Mouse (Mus musculus): ENCODE measurements around the gene L1cam.

Gene L1cam

DNA sequence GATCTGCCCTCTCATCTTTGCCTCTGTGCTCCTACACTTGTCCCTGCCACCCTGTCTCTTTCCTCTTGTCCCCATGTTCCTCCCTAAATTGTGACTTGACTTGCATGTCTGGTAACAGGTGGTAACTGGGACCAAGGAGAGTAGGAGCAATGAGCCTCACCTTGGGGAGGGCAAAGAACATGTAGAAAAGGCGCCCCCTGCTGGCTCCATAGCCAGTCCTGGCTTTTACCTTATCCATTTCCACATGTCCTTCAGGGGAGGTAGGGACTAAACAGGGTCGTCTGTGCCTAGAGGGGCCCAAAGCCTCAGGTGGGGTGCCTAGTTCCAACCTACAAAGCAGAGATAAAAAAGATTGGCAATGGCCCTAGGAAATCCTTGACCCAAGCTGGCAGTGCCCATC is at the start of gene L1cam:
Gene L1cam, minus strand, starts transcription at position 387 of the 400 bp plus-strand sequence.
- no peak for DNase-seq (ENCODE audit: low read depth, low spot score)

DNA sequence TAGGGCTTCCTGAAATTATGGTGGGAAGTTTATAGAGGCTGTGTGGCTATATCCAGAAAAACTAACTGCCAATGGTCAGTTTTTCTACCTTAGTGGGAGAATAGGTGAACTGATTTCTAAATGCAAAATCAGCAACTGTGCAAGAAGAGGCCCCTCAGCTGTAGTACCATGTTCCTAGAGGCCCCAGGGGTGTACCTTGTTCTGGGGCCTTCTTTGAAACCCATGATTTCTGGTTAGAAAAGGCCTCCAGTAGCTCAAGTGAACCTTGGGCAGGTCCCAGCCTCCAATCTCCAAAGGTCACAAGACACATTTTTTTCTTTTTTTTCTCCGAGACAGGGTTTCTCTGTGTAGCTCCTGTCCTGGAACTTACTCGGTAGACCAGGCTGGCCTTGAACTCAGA is 46.4 kb upstream of the L1cam start:
- no peak for DNase-seq (ENCODE audit: low read depth, low spot score)

DNA sequence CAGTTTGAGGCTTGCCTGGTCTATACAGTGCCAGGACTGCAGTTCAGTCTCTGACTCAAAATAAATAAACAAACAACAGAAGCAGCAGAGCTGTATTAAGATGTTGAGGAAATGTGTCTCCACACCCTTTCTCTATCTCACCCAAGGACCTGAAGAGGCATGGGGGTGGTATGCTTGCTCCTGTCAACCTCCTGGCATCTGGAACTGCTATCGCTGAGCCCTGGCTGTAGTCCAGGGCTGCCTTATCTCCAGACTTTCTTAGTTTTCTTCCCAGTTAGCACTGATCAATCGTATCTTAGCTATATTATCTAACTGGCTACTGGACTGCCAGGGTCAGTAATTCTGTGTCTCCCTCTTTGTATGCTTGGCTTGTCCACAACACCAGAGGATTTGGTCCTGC is 46.0 kb upstream of the L1cam start:
- DNase-seq (ENCODE audit: low read depth, low spot score), result no peak

DNA sequence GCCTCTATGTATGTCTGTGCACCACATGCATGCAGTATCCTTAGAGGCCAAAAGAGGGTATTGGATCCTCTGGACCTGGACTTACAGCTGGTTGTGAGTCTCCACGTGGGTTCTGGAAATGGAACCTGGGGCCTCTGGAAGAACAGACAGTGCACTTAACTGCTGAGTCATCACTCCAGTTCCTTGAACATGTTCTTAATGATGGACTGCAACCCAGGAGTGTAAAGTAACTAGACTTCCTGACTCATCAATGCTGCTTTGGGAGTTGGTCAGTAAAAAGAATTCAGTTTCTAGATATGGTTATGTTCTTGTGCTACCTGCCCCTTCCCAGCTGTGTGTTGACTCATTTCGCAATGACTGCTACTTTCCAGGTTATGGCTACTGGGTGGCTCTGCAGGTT is 36.0 kb upstream of the L1cam start:
- DNase-seq (ENCODE audit: low read depth, low spot score), result no peak

DNA sequence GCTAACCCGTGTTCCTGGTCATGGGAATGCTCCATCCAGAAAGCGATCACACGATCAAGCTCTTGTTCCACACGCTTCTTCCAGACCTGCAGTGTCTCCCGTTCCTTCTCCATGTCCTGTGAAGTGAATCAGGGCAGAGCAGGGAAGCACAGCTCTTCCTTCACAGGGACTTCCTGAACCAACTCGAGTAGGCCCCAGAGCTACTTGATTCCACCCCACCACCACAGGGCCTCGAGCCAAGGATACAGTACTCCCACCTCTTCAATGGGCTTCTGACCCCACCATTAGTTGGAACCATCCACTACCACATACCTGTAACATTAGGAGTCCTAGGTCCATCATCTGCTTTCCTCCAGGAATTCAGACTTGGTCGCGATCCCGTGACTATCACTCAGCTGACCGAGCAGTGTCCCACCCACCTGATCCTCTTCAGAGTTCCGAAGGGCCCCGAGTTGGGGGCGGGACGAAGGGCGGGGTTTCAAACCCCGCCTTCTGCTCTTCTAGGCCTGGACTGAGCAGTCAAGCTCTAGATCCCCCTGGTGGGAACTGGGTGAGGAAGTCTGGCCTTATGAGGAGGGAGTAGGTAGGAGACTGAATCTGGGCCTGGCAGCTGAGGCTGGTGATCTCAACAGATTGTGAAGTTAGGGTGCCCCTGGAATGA is 34.6 kb upstream of the L1cam start, which contains the start of gene Renbp:
Gene Renbp, minus strand, starts transcription at position 449 of the 661 bp plus-strand sequence.
- peak; percentile 47 for DNase-seq (ENCODE audit: low read depth, low spot score)

DNA sequence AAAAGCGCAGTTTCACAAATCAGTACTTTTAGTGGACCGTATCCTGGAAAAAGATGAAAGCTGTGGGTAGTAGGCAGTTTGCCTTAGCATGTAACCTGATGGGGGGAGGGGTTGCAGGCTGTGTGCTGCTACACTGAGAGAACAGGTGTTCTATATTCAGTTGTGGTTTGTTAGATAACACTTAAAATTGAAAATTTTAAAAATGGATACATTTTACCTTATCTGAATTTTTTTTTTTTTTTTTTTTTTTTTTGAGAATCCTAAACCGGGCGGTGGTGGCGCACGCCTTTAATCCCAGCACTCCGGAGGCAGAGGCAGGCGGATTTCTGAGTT is 26.6 kb upstream of the L1cam start:
- DNase-seq (ENCODE audit: low read depth, low spot score), result no peak

DNA sequence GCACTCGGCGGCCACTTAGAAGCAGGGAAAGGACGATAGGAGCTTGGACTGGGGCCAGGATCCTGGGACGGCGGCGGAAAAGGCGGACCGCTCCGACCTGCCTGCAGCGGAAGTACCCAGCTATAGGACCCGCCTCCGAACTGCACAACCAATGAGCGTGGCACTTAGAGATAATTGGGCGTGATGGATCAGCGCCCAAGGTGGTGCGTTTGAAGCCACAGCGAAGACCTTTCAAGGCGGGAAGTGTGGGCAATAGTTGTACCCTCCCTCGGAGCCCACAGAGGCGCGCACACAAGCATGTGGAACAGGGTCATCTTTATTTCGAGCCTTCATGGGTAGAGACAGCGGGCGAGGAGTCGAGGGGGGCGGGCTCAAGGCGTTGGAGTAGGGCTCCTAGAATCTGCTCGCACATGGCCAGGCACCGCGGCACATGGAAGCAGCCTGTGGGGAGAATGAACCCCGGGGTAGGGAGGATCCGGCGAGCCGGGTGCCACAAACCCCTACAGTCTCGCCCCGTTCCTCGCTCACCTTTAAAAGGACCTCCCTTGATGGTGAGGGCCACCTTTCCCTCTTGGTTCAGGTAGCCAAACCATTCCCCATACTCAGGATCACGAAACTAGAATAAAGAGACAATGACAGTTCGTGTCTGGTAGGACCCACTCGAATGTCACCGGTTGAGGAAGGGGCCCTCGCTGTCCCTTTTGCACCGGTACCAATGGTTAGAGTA is 26.1 kb upstream of the L1cam start, which contains the start of the genes Arhgap4 and Naa10:
Gene Arhgap4, minus strand, starts transcription at position 48 of the 727 bp plus-strand sequence.
Gene Naa10, minus strand, starts transcription at position 122 of the 727 bp plus-strand sequence.
- peak; percentile 75 for DNase-seq (ENCODE audit: low read depth, low spot score)

DNA sequence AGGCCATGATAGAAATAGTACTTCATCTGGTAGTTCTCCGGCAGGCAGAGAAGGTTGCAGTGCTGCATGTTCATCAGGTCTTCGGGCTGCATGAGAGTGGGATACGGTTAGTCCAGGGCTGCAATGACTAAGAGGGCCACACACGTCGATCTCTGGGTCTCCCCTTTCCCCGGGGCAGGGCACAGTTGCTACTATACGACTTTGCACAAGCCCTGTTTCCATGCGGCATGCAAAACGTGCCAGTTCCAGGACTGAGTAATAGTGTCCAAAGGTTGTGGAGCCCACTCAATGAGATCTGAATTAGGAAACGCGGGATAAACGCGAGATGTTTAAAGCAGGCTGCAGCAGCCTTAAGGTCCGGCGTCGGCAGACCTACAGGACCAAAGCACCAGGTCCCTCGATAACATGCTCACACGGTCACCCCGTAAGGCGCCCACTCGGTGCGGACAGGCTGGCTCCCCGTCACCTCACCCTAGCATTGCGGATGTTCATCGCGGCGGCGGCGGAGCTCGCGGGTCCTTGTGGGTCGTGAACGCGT is 25.4 kb upstream of the L1cam start:
- DNase-seq (ENCODE audit: low read depth, low spot score), result no peak

DNA sequence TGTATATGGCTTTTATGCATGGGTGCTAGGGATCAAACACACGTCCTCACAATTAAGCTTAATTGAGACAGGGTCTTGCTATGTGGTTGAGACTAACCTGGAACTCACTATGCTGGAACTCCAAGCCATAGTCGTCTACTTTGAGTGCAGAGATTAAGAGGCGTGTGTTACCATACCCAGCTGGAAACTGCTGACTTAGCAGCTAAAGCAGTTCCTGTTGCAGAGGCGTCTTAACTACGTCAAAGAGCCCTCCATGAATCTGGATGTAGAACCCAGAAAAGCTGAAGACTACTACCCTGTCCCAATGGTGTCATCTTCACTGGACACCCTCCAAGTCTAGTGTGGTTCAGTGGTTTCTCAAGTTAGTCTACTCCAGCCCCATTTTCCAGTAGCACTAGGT is 22.7 kb upstream of the L1cam start:
- DNase-seq (ENCODE audit: low read depth, low spot score), result no peak

DNA sequence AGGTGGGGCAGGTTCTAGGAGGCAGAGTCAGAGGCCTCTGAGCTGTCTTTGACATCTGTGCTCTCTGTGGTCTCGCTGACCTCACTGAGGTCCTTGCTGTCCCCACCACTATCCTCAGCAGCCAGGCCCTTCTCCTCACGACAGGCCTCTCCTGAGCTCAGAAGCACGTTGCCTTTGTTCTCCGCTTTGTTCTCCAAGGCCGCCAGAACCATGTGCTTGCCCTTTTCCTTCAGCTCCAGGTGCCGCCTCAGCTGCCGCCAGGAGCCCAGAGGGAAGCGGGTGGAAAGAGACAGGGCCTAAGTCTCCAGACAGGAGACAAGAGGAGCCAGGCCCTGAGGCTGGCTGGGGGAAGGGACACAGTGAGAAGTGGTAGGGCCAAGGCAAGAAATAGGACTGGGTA is 21.0 kb upstream of the L1cam start:
- no peak for DNase-seq (ENCODE audit: low read depth, low spot score)

DNA sequence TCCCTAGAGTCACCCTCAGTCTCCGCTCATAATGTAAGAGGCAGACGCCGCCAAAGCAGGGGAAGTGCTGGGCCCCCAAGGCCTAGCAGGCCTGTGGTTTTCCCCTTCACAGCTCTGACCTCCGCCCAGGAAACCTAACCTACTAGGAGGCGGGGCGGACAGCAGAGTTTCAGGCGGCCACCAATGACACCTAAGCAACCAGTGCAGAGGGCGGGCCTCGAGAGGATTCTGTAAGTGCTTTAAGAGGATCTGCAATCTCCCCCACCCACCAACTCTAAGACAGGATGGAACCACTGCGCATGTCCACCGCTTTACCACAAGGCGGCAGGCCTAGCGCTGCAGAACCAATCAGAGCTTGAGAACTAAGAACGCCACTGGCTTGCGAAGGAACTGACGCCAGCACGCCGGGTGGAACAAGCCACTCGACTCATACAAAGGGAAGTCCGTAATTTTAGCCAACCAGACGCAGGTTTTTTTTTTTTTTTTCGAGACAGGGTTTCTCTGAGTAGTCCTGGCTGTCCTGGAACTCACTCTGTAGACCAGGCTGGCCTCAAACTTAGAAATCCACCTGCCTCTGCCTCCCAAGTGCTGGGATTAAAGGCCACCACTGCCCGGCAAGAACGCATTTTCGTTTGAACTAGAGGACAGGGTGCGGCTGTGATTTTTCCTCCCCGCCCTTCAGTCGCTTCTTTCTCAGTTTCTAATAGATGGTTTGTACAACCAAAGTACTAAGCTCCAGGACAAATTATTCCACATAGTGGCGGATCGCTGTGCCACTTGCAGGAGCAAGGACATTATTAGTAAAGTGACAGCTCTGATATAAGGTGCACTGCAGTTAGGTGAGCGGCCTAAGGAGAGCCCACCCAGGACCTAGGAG is 19.2 kb upstream of the L1cam start:
- peak; percentile 86 for DNase-seq (ENCODE audit: low read depth, low spot score)

DNA sequence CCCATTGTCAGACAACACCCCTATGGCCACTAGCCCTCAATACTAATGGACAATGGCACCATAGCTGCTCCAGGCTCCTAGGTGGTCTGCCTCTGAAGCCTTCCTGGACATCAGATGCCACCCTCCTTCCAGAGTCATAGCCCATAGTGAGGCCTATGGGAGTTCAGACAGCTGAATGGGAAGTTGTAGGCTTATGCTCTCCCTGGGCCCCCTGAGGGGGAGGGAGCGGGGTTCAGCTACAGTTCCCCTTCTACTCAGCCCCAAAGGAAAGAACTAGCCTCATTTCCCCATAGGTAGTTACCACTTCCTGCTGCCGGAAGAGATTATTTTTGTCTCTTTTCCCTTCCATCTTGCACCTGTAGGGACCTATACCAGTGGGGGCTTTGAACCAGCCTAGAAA is 15.7 kb upstream of the L1cam start:
- DNase-seq (ENCODE audit: low read depth, low spot score), result no peak

DNA sequence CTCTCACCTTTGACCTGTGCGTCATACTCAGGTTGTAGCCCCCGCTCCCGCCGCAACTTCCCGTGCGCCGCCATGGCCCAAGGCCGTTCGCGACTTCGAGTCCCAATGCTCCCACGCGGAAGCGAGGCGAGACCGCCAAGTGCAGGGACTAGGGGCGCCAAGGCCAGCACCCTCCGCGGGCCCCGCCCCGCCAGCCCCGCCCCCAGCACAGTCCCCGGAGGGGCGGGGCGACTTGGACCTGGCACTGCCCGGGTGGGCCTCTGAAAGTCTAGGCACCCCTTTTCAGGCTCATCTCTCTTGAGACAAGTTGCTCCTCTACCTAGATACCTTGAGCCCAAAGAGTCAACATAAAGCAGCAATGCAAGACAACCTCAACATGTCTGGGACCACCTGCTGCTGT is 15.3 kb upstream of the L1cam start:
- DNase-seq (ENCODE audit: low read depth, low spot score), result no peak

DNA sequence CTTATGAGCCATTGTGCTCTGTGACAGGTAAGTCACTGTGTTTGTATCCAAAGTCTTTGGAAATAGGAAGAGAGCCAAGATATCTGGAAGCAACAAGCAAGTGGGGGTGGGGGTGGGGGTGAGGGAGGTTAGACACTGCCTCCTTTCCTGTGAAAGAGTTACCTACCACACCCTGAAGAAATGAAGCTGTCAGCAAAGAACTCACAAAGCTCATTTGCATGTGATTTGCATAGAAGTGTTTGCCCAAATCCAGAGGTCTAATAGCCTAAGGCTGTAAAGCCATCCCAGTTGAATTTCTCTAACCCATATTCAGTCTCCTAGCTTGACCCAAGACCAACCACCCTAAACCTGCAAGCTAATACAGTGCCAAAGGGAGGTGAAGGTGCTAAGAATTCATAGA is 14.5 kb upstream of the L1cam start:
- no peak for DNase-seq (ENCODE audit: low read depth, low spot score)

DNA sequence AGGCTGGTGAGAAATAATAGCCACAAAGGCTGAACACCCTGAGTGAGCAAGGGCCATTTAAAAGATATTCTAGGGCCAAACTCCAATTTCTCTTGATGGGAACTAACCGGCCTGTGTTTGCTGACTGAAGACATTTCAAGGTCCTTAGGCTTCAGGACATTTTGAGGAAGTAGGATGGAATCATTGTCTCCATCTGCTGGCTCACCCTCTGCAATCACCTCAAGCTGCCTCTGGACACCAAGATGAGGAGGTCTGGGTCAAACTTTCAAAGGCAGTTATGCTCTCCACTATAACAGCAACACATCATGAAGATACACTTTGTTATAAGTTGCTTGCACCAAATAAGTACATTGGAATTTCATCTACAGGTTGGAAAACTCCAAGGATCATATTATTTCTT is 14.1 kb upstream of the L1cam start:
- DNase-seq (ENCODE audit: low read depth, low spot score), result no peak

DNA sequence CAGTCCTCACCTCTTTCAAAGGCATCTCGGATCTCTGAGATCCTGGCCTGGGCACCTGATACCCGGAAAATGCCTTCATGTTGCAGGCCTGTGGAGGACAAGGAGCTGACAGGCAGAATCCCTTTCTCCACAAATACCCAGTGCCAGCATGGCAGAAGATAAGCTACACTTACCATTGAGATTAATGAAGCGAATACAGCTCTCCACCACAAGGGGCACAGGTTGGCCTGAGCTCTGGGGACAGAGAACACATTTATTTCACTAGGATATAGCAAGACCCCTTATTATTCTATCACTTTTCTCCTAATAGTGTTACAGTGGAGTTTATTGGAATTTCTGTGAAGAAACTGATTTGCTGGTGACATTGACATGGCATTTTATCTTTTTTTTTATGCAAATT is 2.1 kb upstream of the L1cam start:
- no peak for DNase-seq (ENCODE audit: low read depth, low spot score)

DNA sequence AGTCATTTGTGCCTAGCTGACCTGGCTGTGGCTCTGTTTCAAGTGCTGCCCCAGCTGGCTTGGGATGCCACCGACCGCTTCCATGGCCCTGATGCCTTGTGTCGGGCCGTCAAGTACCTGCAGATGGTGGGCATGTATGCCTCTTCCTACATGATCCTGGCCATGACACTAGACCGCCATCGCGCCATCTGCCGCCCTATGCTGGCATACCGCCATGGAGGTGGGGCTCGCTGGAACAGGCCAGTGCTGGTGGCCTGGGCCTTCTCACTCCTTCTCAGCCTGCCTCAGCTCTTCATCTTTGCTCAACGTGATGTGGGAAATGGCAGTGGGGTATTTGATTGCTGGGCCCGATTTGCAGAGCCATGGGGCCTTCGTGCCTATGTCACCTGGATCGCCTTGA is 3.1 kb downstream of the L1cam start:
- DNase-seq (ENCODE audit: low read depth, low spot score), result no peak

DNA sequence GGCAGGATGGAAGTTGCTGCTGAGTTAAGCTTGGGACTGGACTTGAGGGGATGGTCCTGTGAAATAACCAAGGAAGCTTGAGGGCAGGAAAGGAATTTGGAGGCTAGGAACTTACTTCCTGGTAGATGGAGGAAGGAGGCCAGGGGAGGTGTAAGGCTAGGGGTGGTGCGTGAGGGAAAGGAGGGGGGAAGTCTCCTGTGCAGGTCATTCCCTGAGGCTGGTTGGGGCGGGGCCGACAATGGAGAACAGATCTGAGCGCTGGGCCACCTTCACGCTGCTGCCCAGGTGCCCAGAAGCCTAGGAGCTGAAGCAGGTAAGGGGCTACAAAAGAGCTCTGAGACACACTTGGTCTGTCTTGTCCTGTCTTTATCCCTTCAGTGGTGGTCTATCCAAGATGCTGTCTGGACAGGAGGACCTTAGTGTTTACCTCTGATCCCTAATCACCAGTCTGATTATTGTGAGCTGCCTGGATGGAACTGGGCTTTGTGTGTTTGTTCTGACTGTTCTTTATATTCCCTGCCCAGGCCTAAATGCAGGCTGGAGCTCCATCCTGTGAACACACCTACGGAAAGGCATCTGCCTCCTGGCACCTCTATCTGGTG is 4.3 kb downstream of the L1cam start, which contains the start of gene Avpr2:
Gene Avpr2, plus strand, starts transcription at position 552 of the 602 bp plus-strand sequence.
- no peak for DNase-seq (ENCODE audit: low read depth, low spot score)

DNA sequence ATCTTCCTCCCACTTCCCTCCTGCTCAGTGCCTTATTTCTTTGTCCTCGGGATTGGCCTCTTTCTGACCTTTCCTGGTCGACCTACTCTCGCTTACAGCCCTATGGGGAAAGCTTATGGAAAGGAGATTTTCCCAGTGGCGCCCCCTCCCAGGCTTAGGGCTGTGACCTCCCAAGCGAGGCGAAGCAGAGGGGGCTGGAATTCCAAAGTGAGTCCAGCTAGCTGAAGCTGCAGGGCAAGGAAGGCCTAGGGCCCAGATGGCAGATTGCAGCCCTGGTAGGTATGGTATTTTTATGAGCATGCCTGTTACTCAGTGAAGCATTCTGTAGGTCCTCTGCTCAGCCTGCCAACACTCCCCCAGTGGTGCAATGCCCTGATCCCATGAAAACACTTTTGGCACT is 14.4 kb downstream of the L1cam start:
- no peak for DNase-seq (ENCODE audit: low read depth, low spot score)

DNA sequence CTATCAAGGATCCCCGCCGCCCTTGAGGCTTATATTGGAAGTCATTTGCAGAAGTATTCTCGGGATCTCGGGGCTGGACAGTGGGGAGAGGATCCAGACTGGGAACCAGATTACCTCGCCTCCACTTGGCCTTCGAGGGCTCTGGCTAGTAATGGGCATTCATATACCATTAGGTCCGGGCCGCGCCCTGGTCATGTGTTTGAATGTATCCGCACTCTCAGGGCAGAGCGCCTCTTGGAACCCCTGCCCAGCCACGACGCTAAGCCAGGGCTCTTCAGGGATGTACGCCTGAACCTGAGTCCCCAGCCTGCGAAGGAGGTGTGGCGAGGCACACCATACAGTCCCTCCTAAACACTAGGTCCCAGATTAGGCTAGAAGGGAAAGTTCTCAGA is 14.9 kb downstream of the L1cam start:
- no peak for DNase-seq (ENCODE audit: low read depth, low spot score)

DNA sequence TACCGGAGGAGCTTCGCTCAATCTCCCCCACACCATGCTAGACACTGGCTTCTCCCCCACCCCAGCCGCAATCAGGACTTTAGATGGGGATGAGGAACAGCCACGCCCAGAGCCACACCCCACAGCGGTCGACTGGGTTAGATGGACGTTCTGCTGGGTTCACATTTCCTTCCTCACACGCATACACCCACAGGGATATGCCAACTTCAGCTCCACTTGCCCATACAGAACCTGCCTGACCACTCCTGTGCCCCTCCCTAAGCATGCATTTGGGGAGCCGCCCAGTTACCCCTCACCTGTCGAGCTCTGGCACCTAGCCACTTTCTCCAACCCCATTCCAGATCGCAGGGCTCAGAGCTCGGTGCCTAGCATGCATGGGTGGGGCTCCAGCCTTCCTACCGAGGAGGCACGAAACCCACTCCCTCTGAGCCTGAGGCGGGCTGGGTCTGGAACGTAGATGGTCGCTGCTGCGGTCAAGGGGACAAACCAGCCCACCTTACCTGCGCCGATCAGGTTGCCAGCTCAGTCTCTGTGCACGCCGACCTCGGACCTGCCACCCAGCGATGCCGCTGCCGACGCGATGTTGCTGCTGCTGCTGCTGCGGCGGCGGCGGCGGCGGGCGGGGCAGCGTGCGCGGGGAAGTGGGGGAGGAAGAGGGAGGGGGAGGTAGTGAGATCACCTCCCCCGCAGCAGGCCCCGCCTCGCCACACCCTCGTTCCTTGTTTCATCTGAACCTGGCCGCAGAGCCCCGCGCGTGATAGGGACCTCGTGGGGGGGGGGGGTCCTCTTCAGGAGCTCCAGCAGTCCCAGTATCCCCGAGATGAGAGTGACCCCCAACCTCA is 15.5 kb downstream of the L1cam start:
- no peak for DNase-seq (ENCODE audit: low read depth, low spot score)
